Mouse (Mus musculus) urinary bladder, postnatal 0 days (tissue): Measurements from ENCODE around the gene Rgs7. TPM values are rescaled to one million over a fixed set of nuclear protein-coding genes. Genes with fewer than 3 reads are reported as not detected.

Experiments
- polyA plus RNA-seq: library from polyadenylated mRNA; unstranded; fragments of >200 nt; fragmentation: Nextera tagmentation; extraction: Ambion mirVana; gene quantifications from 2 replicates; pipeline ENCODE4 v1.2.1, GENCODE M21; 2015

Gene Rgs7
- 0.58 and 0.72 TPM in 2 replicates for polyA plus RNA-seq

DNA sequence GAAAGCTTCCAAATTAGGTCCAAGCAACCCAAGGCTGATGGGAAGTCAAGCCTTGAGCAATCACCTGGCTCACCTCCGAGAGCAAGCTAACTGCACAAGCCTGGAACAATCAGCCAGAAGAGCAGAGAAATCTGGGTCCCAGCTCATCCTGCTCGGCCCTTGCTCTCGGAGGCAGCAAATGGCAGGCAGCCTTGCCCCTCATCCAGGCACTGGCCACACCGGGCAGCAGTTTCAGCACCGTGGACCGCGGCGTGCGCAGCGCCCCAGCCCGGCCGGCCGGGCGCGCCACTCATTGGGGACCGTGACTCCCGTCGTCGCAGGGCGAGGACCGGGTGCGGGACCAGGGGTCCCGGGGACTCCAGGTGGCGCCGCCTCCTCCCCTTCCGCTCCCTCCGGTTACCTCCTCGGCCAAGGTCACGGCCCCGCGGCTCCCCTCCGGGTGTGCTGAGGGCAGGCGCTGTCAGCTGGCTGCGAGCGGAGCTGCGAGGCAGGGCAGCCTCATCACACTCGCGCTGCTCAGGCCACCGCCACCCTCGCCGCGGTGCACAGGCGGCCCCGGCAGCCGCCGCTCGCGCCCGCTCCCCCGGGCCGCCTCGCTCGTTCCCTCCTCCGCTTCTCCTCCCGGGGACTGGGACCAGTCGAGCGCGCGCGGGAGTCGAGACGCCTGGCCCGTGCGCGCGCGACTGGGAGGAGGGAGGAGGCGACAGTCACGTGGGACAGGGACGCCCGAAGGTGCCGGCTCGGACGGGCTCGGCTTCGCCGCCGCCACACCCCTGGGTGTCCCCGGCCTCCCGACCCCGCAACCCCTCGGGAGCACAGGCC is at the start of gene Rgs7:
Gene Rgs7, minus strand, starts transcription at position 640 of the 822 bp plus-strand sequence.

Other genes with a start within 250 kb of the Rgs7 start
- 0.06 and 0.18 TPM in 2 replicates for gene Kmo, start 127.9 kb upstream of the Rgs7 start, polyA plus RNA-seq
- 86.1 and 92.2 TPM in 2 replicates for gene Fh1, start 133.1 kb upstream of the Rgs7 start, polyA plus RNA-seq
- gene Opn3, start 200.3 kb upstream of the Rgs7 start, polyA plus RNA-seq: 2.8 and 2.9 TPM in 2 replicates
- gene Chml, start 200.4 kb upstream of the Rgs7 start, polyA plus RNA-seq: 1.1 and 1.9 TPM in 2 replicates
- not detected in 2 replicates for gene Wdr64, start 206.1 kb upstream of the Rgs7 start, polyA plus RNA-seq